Mouse (Mus musculus): ENCODE measurements around the gene Socs1. TPM values are rescaled to one million over a fixed set of nuclear protein-coding genes. Genes with fewer than 3 reads are reported as not detected.
"Not testable (repeated sequence)": the region's sequence is repeated elsewhere in the genome, so short reads cannot be mapped to it uniquely, and the experiment has no call there.

Socs1 gene
- polyA plus RNA-seq, 1 experiment from 2014 or later = 4.0 TPM

DNA sequence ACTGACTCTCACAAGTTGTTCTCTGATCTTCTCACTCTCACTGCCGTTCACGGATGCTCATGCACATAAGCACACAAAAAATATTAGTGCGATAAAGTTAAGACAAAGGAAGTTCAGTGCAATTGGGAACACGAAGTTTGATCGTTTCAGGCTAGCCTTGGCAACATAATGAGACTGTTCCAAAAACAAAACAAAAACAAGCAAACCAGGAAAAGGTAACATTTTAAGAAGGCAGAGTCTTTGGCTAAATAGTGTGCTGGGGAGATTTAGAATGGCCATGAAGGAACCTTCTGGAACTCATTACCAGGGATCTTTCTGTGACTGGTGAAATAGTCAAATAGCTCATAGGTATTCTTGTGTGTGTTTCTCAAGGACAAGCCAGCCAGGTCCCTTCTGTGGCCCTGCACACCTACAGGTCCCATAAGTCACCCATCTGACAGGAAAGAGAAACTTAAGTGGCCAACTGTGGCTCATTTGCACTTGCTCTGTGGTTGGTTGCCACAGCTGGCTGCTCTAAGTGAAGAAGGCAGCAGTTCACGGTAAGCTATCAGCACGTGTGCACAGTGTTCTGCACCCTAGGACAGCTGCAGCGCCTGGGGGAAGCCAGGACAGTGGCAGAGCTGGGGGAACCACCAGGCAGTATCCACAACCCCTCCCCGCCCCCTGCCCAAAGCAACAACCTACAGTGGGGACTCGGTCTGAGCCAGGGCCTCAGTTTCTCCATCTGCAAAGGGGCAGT lies 20.6 kb upstream of the Socs1 start, which contains the start of gene Prm1:
Gene Prm1, minus strand, starts transcription at position 51 of the 739 bp plus-strand sequence.
- H3K9me3 ChIP-seq (ENCODE audit: control insufficient read depth, low read length) = no peaks in the 10 kb centered on the region
- no peak within 1 kb of the TSS for H3K9ac ChIP-seq (ENCODE audit: low read length)
- peaks cover 0 to 3% of the 10 kb centered on the region in 2 experiments; a peak in 2 of 4 replicates for H3K4me1 ChIP-seq (ENCODE audit: control insufficient read depth in 2 of 2, insufficient read depth in 2 of 2, low read length in 2 of 2)
- no peak within 1 kb of the TSS for H3K4me2 ChIP-seq (ENCODE audit: low read length)
- H3K36me3 ChIP-seq (ENCODE audit: control insufficient read depth, insufficient read depth, low read length) = no peaks in the 10 kb centered on the region
- no peak within 1 kb of the TSS for H3K27ac ChIP-seq (replicated peaks in 1 of 2; ENCODE audit: control insufficient read depth in 1 of 2, insufficient read depth in 1 of 2, low read depth in 2 of 2, low read length in 2 of 2)
- no peak for ATAC-seq (ENCODE audit: insufficient number of reproducible peaks, insufficient read depth, low FRiP score, low read depth)
- 76% methylated on average over 10 of the region's 10 CpGs for WGBS
- no peak within 1 kb of the TSS for H3K4me3 ChIP-seq (ENCODE audit: control insufficient read depth in 1 of 2, insufficient read depth in 1 of 2, low read depth in 1 of 2, low read length in 2 of 2)
- H3K27me3 ChIP-seq (ENCODE audit: control insufficient read depth, insufficient read depth, low read length) = no peaks in the 10 kb centered on the region

DNA sequence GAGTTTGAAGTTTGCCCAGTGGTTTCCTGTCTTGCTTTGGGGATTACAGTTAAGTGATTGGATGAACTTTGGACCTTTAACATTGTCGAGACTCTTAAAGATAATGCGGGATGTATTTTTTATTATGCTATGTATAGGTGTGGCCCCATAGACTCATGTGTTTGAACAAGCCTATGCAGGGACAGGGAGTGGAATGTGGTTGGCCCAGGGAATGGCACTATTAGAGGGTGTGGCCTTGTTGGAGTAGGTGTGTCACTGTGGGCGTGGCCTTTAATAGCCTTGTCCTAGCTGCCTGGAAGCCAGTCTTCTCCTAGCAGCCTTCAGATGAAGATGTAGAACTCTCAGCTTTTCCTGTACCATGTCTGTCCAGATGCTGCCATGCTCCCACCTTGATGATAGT lies 17.1 kb upstream of the Socs1 start:
- not testable (repeated sequence) for ATAC-seq (ENCODE audit: insufficient number of reproducible peaks, insufficient read depth, low FRiP score, low read depth); H3K27ac ChIP-seq (replicated peaks in 1 of 2; ENCODE audit: control insufficient read depth in 1 of 2, insufficient read depth in 1 of 2, low read depth in 2 of 2, low read length in 2 of 2); H3K9ac ChIP-seq (ENCODE audit: low read length); H3K4me2 ChIP-seq (ENCODE audit: low read length); H3K4me1 ChIP-seq (ENCODE audit: control insufficient read depth in 2 of 2, insufficient read depth in 2 of 2, low read length in 2 of 2); H3K4me3 ChIP-seq (ENCODE audit: control insufficient read depth in 1 of 2, insufficient read depth in 1 of 2, low read depth in 1 of 2, low read length in 2 of 2); H3K9me3 ChIP-seq (ENCODE audit: control insufficient read depth, low read length); H3K27me3 ChIP-seq (ENCODE audit: control insufficient read depth, insufficient read depth, low read length); H3K36me3 ChIP-seq (ENCODE audit: control insufficient read depth, insufficient read depth, low read length)
- WGBS = 78% methylated on average over 3 of the region's 3 CpGs

DNA sequence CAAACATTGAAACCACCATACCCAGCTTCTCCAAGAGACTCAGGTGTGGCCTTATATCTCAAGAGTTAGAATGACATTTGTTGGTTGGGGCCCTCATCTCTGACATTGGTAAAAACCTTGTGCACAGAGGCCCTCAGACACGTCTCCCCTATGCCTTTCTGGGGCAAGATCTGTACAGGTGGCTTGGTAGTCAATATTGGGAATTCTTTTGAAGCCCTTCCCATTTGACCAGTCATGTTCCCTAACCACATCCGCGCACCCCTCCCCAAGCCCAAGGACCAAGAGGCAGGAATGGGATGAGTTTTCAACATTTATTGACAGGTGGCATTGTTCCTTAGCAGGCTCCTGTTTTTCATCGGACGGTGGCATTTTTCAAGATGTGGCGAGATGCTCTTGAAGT lies 10.7 kb upstream of the Socs1 start, which contains the start of gene Prm2:
Gene Prm2, minus strand, starts transcription at position 101 of the 400 bp plus-strand sequence.
- no peak within 1 kb of the TSS for H3K4me3 ChIP-seq (ENCODE audit: control insufficient read depth in 1 of 2, insufficient read depth in 1 of 2, low read depth in 1 of 2, low read length in 2 of 2)
- H3K27ac ChIP-seq (replicated peaks in 1 of 2; ENCODE audit: control insufficient read depth in 1 of 2, insufficient read depth in 1 of 2, low read depth in 2 of 2, low read length in 2 of 2) = no peak within 1 kb of the TSS
- H3K4me2 ChIP-seq (ENCODE audit: low read length) = no peak within 1 kb of the TSS
- H3K27me3 ChIP-seq (ENCODE audit: control insufficient read depth, insufficient read depth, low read length) = peaks cover 19% of the 10 kb centered on the region; the same call in 1 of the 2 replicates
- no peaks in the 10 kb centered on the region for H3K9me3 ChIP-seq (ENCODE audit: control insufficient read depth, low read length)
- H3K4me1 ChIP-seq (ENCODE audit: control insufficient read depth in 2 of 2, insufficient read depth in 2 of 2, low read length in 2 of 2) = no peaks in the 10 kb centered on the region; a peak in 1 of 4 replicates
- no peak within 1 kb of the TSS for H3K9ac ChIP-seq (ENCODE audit: low read length)
- 75% methylated on average over 6 of the region's 6 CpGs for WGBS
- H3K36me3 ChIP-seq (ENCODE audit: control insufficient read depth, insufficient read depth, low read length) = no peaks in the 10 kb centered on the region
- no peak for ATAC-seq (ENCODE audit: insufficient number of reproducible peaks, insufficient read depth, low FRiP score, low read depth)

DNA sequence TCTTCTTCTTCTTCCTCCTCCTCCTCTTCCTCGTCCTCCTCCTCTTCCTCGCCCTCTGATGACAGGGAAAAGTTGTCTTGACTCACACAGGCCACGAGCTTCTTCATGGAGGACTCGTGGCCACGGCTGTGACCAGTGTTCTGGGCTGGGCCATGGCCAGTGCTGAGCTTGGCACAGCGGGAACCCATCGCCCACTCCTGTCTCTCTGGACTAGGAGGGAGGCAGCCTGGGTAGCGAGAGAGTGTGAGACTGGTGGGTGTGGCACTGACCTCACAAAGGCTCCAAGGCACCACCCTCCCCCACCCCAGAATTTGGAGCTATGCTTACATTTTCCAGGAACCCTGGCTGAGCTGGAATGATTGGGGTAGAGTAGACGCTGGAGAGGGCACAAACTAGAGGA lies 5.4 kb upstream of the Socs1 start, which contains the start of gene Prm3:
Gene Prm3, minus strand, starts transcription at position 213 of the 400 bp plus-strand sequence.
- no peak within 1 kb of the TSS for H3K4me2 ChIP-seq (ENCODE audit: low read length)
- no peak for ATAC-seq (ENCODE audit: insufficient number of reproducible peaks, insufficient read depth, low FRiP score, low read depth)
- H3K36me3 ChIP-seq (ENCODE audit: control insufficient read depth, insufficient read depth, low read length) = no peaks in the 10 kb centered on the region
- no peaks in the 10 kb centered on the region for H3K9me3 ChIP-seq (ENCODE audit: control insufficient read depth, low read length)
- peaks cover 7% of the 10 kb centered on the region; the same call in 1 of the 2 replicates for H3K27me3 ChIP-seq (ENCODE audit: control insufficient read depth, insufficient read depth, low read length)
- H3K27ac ChIP-seq (replicated peaks in 1 of 2; ENCODE audit: control insufficient read depth in 1 of 2, insufficient read depth in 1 of 2, low read depth in 2 of 2, low read length in 2 of 2) = no peak within 1 kb of the TSS
- no peak within 1 kb of the TSS for H3K4me3 ChIP-seq (ENCODE audit: control insufficient read depth in 1 of 2, insufficient read depth in 1 of 2, low read depth in 1 of 2, low read length in 2 of 2)
- WGBS = 67% methylated on average over 9 of the region's 9 CpGs
- H3K4me1 ChIP-seq (ENCODE audit: control insufficient read depth in 2 of 2, insufficient read depth in 2 of 2, low read length in 2 of 2) = peaks cover 13 to 17% of the 10 kb centered on the region in 2 experiments
- H3K9ac ChIP-seq (ENCODE audit: low read length) = no peak within 1 kb of the TSS

DNA sequence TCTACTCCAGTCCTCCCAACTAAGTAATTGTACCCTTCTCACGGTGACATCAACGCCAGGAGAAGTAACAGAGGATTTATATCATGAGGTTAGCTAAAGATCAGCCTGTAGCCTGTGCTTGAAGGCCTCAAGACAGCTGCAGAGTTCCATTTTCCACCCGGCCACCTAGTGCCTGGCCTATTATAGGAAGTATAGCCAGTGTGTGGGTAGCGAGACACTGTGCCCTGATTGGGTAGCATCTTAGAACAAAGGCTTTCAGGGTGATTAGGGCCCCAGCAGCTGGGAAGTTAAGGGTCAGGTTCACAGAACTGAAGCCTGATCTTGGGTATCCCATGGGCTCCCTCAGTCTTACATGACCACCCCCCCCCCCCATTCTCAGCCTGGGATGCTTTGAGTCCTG lies 3.5 kb upstream of the Socs1 start:
- H3K27ac ChIP-seq (replicated peaks in 1 of 2; ENCODE audit: control insufficient read depth in 1 of 2, insufficient read depth in 1 of 2, low read depth in 2 of 2, low read length in 2 of 2) = no peak overlapping the region
- H3K4me3 ChIP-seq (ENCODE audit: control insufficient read depth in 1 of 2, insufficient read depth in 1 of 2, low read depth in 1 of 2, low read length in 2 of 2) = no peak overlapping the region
- H3K27me3 ChIP-seq (ENCODE audit: control insufficient read depth, insufficient read depth, low read length) = no peaks in the 10 kb centered on the region
- no peaks in the 10 kb centered on the region for H3K36me3 ChIP-seq (ENCODE audit: control insufficient read depth, insufficient read depth, low read length)
- H3K4me1 ChIP-seq (ENCODE audit: control insufficient read depth in 2 of 2, insufficient read depth in 2 of 2, low read length in 2 of 2) = peaks cover 13 to 23% of the 10 kb centered on the region in 2 experiments
- no peaks in the 10 kb centered on the region for H3K9me3 ChIP-seq (ENCODE audit: control insufficient read depth, low read length)
- WGBS = 74% methylated on average over 4 of the region's 4 CpGs
- no peak overlapping the region for H3K4me2 ChIP-seq (ENCODE audit: low read length)
- no peak overlapping the region for H3K9ac ChIP-seq (ENCODE audit: low read length)
- ATAC-seq (ENCODE audit: insufficient number of reproducible peaks, insufficient read depth, low FRiP score, low read depth) = no peak

DNA sequence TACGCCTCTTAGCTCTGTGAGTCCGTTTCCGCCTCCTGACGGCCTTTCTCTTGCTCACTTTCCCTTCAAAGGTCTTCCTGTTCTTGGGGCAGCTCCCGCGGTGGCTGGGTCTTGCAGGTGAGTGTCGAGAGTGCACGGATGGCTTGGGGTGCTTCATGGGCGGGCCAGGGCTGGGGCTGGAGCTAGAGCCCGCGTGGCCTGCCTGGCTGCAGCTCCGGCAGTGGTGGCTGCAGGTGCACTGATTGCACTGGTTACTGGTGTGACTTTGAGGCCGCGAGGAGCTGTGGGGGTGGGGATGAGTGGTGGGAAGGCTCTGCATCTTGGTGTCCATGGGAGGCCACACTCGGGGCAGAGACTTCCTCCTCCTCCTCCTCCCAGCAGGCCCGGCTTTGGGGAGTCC lies 2.9 kb upstream of the Socs1 start, which contains the start of gene Tnp2:
Gene Tnp2, minus strand, starts transcription at position 390 of the 400 bp plus-strand sequence.
- ATAC-seq (ENCODE audit: insufficient number of reproducible peaks, insufficient read depth, low FRiP score, low read depth) = no peak
- no peak within 1 kb of the TSS for H3K4me3 ChIP-seq (ENCODE audit: control insufficient read depth in 1 of 2, insufficient read depth in 1 of 2, low read depth in 1 of 2, low read length in 2 of 2)
- H3K9ac ChIP-seq (ENCODE audit: low read length) = no peak within 1 kb of the TSS
- H3K4me2 ChIP-seq (ENCODE audit: low read length) = no peak within 1 kb of the TSS
- peaks cover 16 to 29% of the 10 kb centered on the region in 2 experiments for H3K4me1 ChIP-seq (ENCODE audit: control insufficient read depth in 2 of 2, insufficient read depth in 2 of 2, low read length in 2 of 2)
- no peak within 1 kb of the TSS for H3K27ac ChIP-seq (replicated peaks in 1 of 2; ENCODE audit: control insufficient read depth in 1 of 2, insufficient read depth in 1 of 2, low read depth in 2 of 2, low read length in 2 of 2)
- H3K9me3 ChIP-seq (ENCODE audit: control insufficient read depth, low read length) = no peaks in the 10 kb centered on the region
- no peaks in the 10 kb centered on the region for H3K27me3 ChIP-seq (ENCODE audit: control insufficient read depth, insufficient read depth, low read length)
- no peaks in the 10 kb centered on the region for H3K36me3 ChIP-seq (ENCODE audit: control insufficient read depth, insufficient read depth, low read length)
- 54% methylated on average over 15 of the region's 16 CpGs for WGBS

DNA sequence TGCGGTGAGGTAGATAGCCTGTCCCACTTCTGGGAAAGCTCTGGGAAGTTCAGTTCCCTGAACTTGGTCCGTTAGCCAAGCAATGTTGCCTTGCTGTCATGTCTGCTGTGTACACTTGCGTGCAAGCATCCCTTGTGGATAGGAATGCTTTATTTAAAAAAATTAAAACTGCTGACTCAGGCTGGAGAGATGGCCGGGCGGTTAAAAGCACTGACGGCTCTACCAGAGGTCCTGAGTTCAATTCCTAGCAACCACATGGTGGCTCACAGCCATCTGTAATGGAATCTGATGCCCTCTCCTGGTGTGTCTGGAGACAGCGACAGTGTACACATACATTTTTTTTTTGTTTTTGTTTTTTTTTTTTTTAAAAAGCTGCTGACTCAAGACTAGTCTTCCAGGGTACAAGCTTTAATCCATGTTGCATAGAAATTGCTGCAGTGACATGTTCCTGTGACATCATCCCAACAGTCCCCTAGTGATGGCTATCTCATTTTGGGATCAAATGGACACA lies 2.3 kb upstream of the Socs1 start:
- 69% methylated on average over 7 of the region's 7 CpGs for WGBS
- no peak for ATAC-seq (ENCODE audit: insufficient number of reproducible peaks, insufficient read depth, low FRiP score, low read depth)
- Histone ChIP-seq H3K4me1 (ENCODE audit: control insufficient read depth in 2 of 2, insufficient read depth in 2 of 2, low read length in 2 of 2) (peaks cover 21 to 35% of the 10 kb centered on the region in 2 experiments), H3K9ac (ENCODE audit: low read length) (no peak overlapping the region), H3K9me3 (ENCODE audit: control insufficient read depth, low read length) (no peaks in the 10 kb centered on the region), H3K36me3 (ENCODE audit: control insufficient read depth, insufficient read depth, low read length) (no peaks in the 10 kb centered on the region), H3K4me3 (ENCODE audit: control insufficient read depth in 1 of 2, insufficient read depth in 1 of 2, low read depth in 1 of 2, low read length in 2 of 2) (no peak overlapping the region), H3K4me2 (ENCODE audit: low read length) (no peak overlapping the region), H3K27me3 (ENCODE audit: control insufficient read depth, insufficient read depth, low read length) (no peaks in the 10 kb centered on the region), H3K27ac (replicated peaks in 1 of 2; ENCODE audit: control insufficient read depth in 1 of 2, insufficient read depth in 1 of 2, low read depth in 2 of 2, low read length in 2 of 2) (no peak overlapping the region)
